Mouse (Mus musculus): ENCODE measurements at regions not wholly inside any gene's neighbourhood (a gene's known extent, or its start where the extent isn't known, plus 50 kb on each side); places are given as distances from the start of the nearest gene placed in this dataset.

GRCm38 (mm10) chr14:58224419-58224818 is 154.1 kb downstream of the Fgf9 start:
- DNase-seq (ENCODE audit: low spot score in 2 of 2), result no peak

DNA sequence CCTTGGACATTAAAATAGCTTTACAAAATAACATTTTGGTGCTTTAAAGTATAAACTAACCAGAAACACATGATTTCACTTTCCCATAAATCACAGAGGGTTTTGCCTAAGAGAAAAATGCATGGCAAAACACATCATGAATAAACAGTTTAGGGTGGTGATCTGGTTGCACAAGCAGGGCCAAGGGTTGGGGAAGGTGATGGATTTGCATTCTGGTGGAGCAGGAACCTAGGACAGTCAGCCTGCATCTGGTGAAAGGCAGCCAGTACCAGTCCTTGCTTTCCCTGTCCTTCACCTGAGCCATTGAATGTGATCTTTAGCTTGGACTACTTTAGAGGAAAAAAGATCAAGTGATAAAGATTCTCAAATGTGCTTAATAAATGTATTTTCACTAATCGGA is 138.1 kb downstream of the Fgf9 start:
- DNase-seq (ENCODE audit: low spot score in 2 of 2), result no peak

GRCm38 (mm10) chr14:58202607-58203295 is 132.4 kb downstream of the Fgf9 start:
- DNase-seq (ENCODE audit: low spot score in 2 of 2), result no peak

GRCm38 (mm10) chr14:58189948-58190347 is 119.6 kb downstream of the Fgf9 start:
- DNase-seq (ENCODE audit: low spot score in 2 of 2), result no peak

DNA sequence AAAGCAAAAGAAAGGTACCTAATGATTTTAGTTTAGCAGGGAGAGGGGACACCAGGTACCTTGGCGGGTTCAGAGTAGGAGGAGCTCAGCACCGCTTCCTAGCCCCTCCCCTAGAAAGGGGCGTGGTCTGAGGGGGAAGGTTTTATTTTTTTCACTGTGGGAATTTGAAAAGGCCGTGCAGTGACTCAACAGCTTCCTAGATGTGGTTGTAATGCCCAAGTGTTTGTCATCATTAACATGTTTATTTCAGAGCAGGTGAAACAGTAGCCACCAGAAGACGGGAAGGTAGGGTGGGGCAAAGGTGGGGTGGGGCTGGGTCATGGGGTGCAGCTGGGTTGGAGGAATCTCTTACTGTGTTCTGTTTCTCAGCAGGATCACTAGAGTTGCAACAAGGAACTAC is 112.5 kb downstream of the Fgf9 start:
- no peak for DNase-seq (ENCODE audit: low spot score in 2 of 2)

- no peak for DNase-seq (ENCODE audit: low spot score in 2 of 2)
Measured at GRCm38 (mm10) chr14:58180724-58181123, 110.4 kb downstream of the Fgf9 start.

- DNase-seq (ENCODE audit: low spot score in 2 of 2), result no peak
Measured at GRCm38 (mm10) chr14:58175651-58176363, 105.5 kb downstream of the Fgf9 start.

- no peak for DNase-seq (ENCODE audit: low spot score in 2 of 2)
Measured at GRCm38 (mm10) chr14:58174512-58174911, 104.2 kb downstream of the Fgf9 start.

DNA sequence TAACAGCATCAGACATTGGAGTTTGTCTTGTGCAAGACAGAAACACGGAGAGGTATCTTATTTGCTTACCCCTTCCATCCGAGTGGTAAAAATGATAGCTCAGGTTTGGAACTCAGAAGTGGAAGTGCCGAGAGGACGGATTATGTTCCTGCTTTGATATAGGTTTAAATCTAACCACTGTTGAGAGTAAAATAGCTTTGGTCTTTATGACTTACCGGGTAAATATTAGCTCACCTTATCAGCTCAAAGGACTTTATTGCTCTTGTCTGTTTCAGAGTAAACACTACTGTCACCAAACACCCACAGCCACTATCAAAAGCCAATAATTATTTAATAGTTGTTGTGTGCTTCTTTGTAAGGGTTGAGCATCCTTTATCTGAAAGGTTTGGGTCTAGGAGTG is 98.6 kb downstream of the Fgf9 start:
- no peak for DNase-seq (ENCODE audit: low spot score in 2 of 2)

Data from gastrocnemius, adult 8-10 months (tissue).